In genomic region chr4:128734217-128734616, GRCm38 (mm10) we compare ENCODE assay signal across 8 mouse cellular contexts. TPM values are rescaled to one million over a fixed set of nuclear protein-coding genes. Genes with fewer than 3 reads are reported as not detected.
DNase-seq lines count a peak whose midpoint lies in the region; ATAC-seq and TF ChIP-seq lines count a peak whose summit lies in the region.

No protein-coding gene starts in this region.

- no peak for DNase-seq in thymus, adult 2 months
- DNase-seq in thymus, postnatal 36 days: no peak
- DNase-seq in heart, postnatal 25 days (ENCODE audit: low spot score): peak; percentile 70
- DNase-seq in kidney, postnatal 4 days: peak; percentile 80 to 88
- peak; percentile 94 for DNase-seq in lung, postnatal 10 days
- DNase-seq in c-Kit-positive CD71-positive TER-119-positive erythroid progenitor cells, embryonic 14.5 days (ENCODE audit: low spot score): no peak

- WGBS in thymus, adult 2 months: 75% methylated on average over 5 of the region's 5 CpGs
- 25% methylated on average over 5 of the region's 5 CpGs for WGBS in forebrain, embryonic 12.5 days
- WGBS in stomach, embryonic 14.5 days: 23% methylated on average over 5 of the region's 5 CpGs

- peak overlapping the region; percentile 11; the same call in 1 of the 2 replicates for H3K27ac ChIP-seq in thymus, adult 2 months (ENCODE audit: control insufficient read depth, insufficient read depth, low read length)
- H3K27ac ChIP-seq in forebrain, embryonic 12.5 days: peak overlapping the region; percentile 96
- peak overlapping the region; percentile 69; the same call in 1 of the 2 replicates for H3K27ac ChIP-seq in stomach, embryonic 14.5 days (ENCODE audit: low read length)

- no peak for ATAC-seq in forebrain, embryonic 12.5 days (ENCODE audit: low FRiP score)
- ATAC-seq in stomach, embryonic 14.5 days (ENCODE audit: insufficient number of reproducible peaks, insufficient read depth, low FRiP score, low read depth): peak; percentile 59; the same call in 1 of the 2 replicates

- peaks cover 55% of the 10 kb centered on the region for H3K4me1 ChIP-seq in thymus, adult 2 months (replicated peaks; ENCODE audit: control insufficient read depth, insufficient read depth, low read length)
- peaks cover 89% of the 10 kb centered on the region for H3K4me1 ChIP-seq in forebrain, embryonic 12.5 days
- H3K4me1 ChIP-seq in stomach, embryonic 14.5 days (ENCODE audit: control insufficient read depth, insufficient read depth, low read length): peaks cover 75% of the 10 kb centered on the region

- peak overlapping the region; percentile 38 for H3K9ac ChIP-seq in forebrain, embryonic 12.5 days
- no peak overlapping the region for H3K9ac ChIP-seq in stomach, embryonic 14.5 days (replicated peaks; ENCODE audit: low read depth, low read length)

- no peak overlapping the region for H3K4me3 ChIP-seq in thymus, adult 2 months (ENCODE audit: control insufficient read depth, insufficient read depth, low read length)
- H3K4me3 ChIP-seq in forebrain, embryonic 12.5 days (replicated peaks): peak overlapping the region; percentile 10; the same call in 1 of the 2 replicates
- no peak overlapping the region for H3K4me3 ChIP-seq in stomach, embryonic 14.5 days (ENCODE audit: low read depth, low read length)

- TF ChIP-seq CTCF in thymus, adult 2 months (IDR thresholded peaks at IDR 0.05; ENCODE audit: borderline replicate concordance, control insufficient read depth, extremely low read depth, insufficient read depth, low read length, poor library complexity): no peak

- peak overlapping the region; percentile 50 for H3K4me2 ChIP-seq in forebrain, embryonic 12.5 days
- 0 out of 2 replicates have a peak overlapping the region, but pooled peaks have one; percentile 12 for H3K4me2 ChIP-seq in stomach, embryonic 14.5 days (replicated peaks; ENCODE audit: low read depth, low read length)

- no peak for TF ChIP-seq POLR2A in thymus, adult 2 months (IDR thresholded peaks at IDR 0.05; ENCODE audit: control insufficient read depth, extremely low read depth, insufficient read depth, low read length, poor library complexity)

- no peaks in the 10 kb centered on the region for H3K36me3 ChIP-seq in thymus, adult 2 months (ENCODE audit: control insufficient read depth, insufficient read depth, low read length)
- peaks cover 22% of the 10 kb centered on the region for H3K36me3 ChIP-seq in forebrain, embryonic 12.5 days (replicated peaks)
- H3K36me3 ChIP-seq in stomach, embryonic 14.5 days (ENCODE audit: control insufficient read depth, insufficient read depth, low read length): peaks cover 10% of the 10 kb centered on the region; the same call in 1 of the 2 replicates

- H3K27me3 ChIP-seq in thymus, adult 2 months (ENCODE audit: control insufficient read depth, insufficient read depth, low read length): no peaks in the 10 kb centered on the region
- H3K27me3 ChIP-seq in forebrain, embryonic 12.5 days: no peaks in the 10 kb centered on the region
- no peaks in the 10 kb centered on the region for H3K27me3 ChIP-seq in stomach, embryonic 14.5 days (ENCODE audit: control insufficient read depth, insufficient read depth, low read length)

- H3K9me3 ChIP-seq in forebrain, embryonic 12.5 days: no peaks in the 10 kb centered on the region
- no peaks in the 10 kb centered on the region for H3K9me3 ChIP-seq in stomach, embryonic 14.5 days (ENCODE audit: control insufficient read depth, low read depth, low read length)

- intact Hi-C loops in heart, postnatal 25 days (cut with DNase I): no loop called here

RNA-seq across cellular contexts. Expression of gene A3galt2, which starts 20.9 kb away (rescaled TPM):
- 1.3 and 1.6 TPM in 2 replicates for polyA plus RNA-seq in thymus, adult 2 months (2012; rRNA removed)
- 0.38 and 0.57 TPM in 2 replicates for polyA plus RNA-seq in forebrain, embryonic 12.5 days (2016; fragmentation: Nextera tagmentation; extraction: Ambion mirVana)
- total RNA-seq in heart, postnatal 25 days (2021): under 1 TPM in 1 of 2 experiments, not detected in 1; 0.14 TPM
- 0.20 and 0.27 TPM in 2 replicates for polyA plus RNA-seq in stomach, embryonic 14.5 days (2014; fragmentation: Nextera tagmentation; extraction: Ambion mirVana)

Comparison
In these comparisons a context has a peak if more than half of its experiments do, and no peak if none do; other contexts are left out.
1. DNase-seq: peak in heart, postnatal 25 days (single experiment), kidney, postnatal 4 days (2 of 2) and lung, postnatal 10 days (single experiment); none in thymus, adult 2 months (single experiment), thymus, postnatal 36 days (0 of 2) and c-Kit-positive CD71-positive TER-119-positive erythroid progenitor cells, embryonic 14.5 days (single experiment).
2. H3K27ac ChIP-seq: peak in every context shown above with its lines; median percentile 96 in forebrain, embryonic 12.5 days; 69 in stomach, embryonic 14.5 days; 11 in thymus, adult 2 months.